Mouse (Mus musculus) adrenal gland (tissue): ENCODE measurements around the gene Crebl2.

Experiments
- intact Hi-C: fragments of 180-260 bp; cut with DNase I; formaldehyde crosslinking; loops from one replicate; pipeline ENCODE4 v1.15.1; 2025

Gene Crebl2

GRCm38 (mm10) chr6:134903368-134903767 lies 73.4 kb downstream of the Crebl2 start:
- intact Hi-C loops = no loop called here

- intact Hi-C loops = no loop called here
Measured at GRCm38 (mm10) chr6:134903891-134904884, 74.2 kb downstream of the Crebl2 start.

- intact Hi-C loops = no loop called here
Measured at GRCm38 (mm10) chr6:134905811-134906210, 75.9 kb downstream of the Crebl2 start.
